Mouse (Mus musculus) ES-CJ7 (cell line): ENCODE results near the gene Dnm3.

ENCODE experiments used
- DNase-seq: peaks from one replicate; pipeline ENCODE4 v3.0.0; 2011; ENCODE audit warnings: low read depth, low spot score

The Dnm3 gene

DNA sequence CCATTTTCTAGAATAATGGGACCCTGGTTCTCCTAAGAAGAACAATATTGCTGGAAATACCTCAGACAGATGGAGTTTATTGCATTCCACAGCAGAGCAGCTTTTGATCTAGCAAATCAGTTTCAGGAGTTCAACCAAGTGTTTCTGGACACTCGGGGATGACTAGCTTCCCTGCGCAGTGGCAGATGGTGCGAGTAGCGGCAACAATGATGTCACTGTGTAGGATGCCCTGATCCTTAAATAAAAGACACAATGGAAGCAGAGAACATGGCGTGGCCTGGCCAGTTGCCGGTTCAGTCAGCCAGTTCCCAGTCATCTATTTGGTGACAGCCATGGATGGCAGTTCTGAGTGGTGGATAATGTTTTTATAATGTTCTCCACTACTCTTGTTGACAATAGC lies 400.4 kb downstream of the Dnm3 start:
- no peak for DNase-seq

- no peak for DNase-seq
Measured at GRCm38 (mm10) chr1:162076581-162077001, 401.2 kb downstream of the Dnm3 start.

- DNase-seq: no peak
Measured at GRCm38 (mm10) chr1:162075831-162076230, 402.0 kb downstream of the Dnm3 start.

- DNase-seq: no peak
Measured at GRCm38 (mm10) chr1:162075416-162075815, 402.4 kb downstream of the Dnm3 start.

- DNase-seq: no peak
Measured at GRCm38 (mm10) chr1:162074626-162075410, 403.0 kb downstream of the Dnm3 start.

GRCm38 (mm10) chr1:162072917-162073578 lies 404.8 kb downstream of the Dnm3 start:
- no peak for DNase-seq

DNA sequence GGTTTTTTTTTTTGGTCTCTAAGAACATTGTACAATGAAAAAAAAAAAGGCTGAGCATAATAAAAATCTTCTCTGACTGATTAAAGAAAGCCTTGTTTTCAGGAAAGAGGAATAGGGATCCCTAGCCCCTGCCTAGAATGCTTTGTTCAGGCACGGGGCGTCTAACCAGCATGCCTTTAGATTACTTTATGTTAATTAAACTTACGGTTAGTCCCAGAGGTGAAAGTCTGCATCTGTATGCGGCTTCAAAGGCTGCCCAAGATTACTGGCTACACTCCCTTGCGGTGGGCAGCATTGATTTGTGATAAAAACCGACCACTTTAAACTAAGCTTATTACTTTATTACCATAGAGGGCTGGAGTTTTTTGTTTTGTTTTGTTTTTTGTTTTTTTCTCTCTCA lies 424.2 kb downstream of the Dnm3 start:
- DNase-seq: no peak

DNA sequence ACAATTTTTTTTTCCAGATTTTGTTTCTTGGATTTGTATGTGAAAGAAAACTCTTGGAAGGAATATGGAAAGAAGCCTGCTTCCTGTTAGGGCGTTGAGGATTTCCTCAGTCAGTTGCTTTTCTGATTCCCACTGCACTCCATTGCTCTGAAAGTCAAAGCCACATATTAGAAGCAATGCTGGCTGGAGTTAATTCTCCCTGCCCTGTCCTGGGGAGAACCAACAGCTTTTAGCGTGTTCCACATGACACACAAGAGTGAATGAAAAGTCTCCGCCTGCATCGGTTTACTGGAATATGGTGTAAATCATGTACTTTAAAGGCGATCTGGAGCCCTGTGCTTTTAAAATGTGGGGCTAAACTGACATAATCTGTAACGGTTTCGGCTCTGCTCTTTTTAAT lies 424.6 kb downstream of the Dnm3 start:
- no peak for DNase-seq

DNA sequence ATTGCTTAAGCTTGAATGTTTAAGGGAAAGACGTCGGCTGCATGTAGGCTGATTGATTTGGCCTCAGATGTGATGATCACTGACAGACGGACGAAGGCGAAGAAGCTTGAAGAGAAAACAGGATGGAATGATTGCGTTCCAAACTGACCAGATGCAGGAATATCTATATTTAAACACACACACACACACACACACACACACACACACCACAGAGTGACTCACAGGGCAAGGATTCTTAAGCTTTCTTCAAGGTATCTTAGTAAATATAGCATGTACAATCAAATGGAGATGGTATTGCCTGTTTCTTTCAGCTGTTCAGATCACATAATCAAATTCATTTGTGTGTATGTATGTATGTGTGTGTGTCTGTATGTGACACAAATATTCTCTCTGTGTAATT lies 425.1 kb downstream of the Dnm3 start:
- DNase-seq: no peak

- no peak for DNase-seq
Measured at GRCm38 (mm10) chr1:162052138-162052537, 425.7 kb downstream of the Dnm3 start.

DNA sequence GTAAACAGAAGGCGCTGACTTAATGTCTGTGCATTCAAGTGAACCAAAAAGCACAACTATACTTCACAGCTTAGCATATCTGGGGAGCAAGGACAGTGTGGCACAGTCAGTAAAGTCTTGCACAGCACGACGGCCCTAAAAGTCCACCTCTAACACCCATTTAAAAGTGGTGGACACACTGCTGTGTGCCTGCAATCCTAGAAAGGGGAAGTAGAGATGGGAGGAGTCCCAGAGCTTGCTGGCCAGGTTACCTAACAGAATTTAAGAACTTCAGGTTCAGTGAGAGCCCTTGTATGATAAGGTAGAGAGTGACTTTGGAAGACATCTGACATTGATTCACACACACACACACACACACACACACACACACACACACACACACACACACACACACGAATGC lies 426.1 kb downstream of the Dnm3 start:
- no peak for DNase-seq

DNA sequence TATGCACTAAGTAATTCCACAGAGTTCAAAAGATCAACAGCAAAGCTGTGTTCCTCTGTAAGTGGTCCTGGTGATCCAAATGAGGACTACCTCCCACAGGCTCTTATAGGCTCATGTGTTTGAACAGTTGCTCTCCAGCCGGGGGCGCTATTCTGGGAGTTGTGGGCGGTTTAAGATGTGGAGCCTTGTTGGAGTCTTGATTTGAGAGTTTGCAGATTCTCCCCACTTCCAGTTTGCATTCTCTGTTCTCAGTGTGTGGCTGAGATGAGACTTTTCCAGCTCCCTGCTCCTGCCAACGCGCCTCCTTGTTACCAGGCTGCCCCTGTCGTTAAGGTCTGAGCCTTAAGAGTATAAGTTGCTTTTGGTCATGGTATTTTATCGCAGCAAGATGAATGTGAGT lies 430.2 kb downstream of the Dnm3 start:
- DNase-seq: peak; percentile 14

DNA sequence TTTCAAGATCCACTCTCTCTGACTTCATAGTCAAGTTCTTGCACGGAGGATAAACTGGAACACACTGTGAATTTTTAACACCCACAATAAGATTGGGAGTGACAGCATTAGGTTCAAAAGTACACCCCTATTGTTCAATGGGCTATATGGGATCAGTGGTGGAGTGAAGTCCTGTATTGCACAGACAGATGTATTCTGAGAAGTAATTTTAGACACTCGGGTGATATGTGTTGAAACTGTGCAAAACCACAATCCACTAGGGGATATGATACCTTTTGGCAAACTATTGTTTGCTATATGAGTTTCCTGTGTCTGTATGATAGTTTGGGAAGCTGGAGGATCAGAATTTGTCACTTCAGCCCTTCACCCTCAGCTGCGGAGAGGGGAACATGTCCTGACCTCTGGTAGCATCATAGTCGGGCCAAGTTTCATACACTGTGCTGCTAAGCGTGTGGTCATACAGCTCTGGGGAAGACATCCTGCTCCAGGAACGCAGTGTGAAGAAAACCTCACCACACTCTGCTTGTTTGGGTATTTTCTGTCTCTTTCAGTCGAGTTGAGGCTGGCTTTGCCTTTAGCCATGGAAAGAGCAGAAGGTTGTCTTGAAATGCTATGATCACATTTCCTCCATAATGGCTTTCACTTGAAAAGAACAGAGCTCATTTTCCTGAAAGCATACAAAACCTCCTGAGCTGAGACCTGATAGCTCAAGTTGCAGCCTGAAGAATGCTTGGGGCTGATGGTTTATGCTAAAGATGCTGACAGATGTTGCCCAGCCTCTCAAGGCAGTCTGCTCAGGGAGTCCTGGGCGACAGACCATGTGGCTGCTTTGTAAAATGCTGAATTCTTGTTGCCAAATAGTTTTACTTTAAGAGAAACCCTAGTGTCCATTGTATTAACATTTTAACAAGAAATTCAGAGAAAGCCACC lies 433.8 kb downstream of the Dnm3 start:
- no peak for DNase-seq

GRCm38 (mm10) chr1:162043216-162043615 lies 434.6 kb downstream of the Dnm3 start:
- DNase-seq: no peak

- no peak for DNase-seq
Measured at GRCm38 (mm10) chr1:162042384-162042783, 435.4 kb downstream of the Dnm3 start.

DNA sequence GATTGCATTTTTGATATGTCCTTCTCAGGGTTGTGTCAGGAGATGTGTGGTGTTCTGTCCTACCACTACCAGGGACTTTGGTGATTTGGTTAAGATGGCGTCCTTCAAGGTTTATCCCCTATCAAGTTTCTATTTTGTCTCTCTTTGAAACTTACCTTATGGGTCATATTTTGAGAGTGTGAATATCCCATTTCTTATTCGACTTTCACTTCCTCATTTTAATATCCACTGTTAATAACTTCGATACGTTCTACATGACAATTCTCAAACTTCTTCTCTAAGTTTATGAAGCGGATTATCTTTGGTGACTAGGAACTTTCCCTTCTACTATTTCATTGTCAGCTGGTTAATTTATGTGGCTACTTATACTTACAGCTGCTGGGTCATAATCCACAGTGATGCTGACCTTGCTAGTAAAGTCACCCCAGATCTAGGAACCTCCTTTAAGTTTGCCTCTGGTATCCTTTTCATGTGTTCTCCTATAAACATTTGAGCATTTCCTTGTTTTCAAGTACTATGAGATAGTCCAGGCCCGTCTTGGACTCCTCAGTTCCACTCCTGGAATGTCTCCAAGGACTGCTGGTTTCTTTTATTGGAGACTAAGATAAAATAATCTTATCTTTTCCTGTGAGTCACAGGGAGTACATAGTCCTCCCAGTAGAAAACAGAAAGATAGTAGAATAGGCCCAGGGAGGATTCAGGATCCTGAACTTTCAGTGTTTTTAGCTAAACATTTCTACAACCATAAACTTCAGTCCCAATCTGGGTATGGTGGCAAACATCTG lies 437.2 kb downstream of the Dnm3 start:
- no peak for DNase-seq

DNA sequence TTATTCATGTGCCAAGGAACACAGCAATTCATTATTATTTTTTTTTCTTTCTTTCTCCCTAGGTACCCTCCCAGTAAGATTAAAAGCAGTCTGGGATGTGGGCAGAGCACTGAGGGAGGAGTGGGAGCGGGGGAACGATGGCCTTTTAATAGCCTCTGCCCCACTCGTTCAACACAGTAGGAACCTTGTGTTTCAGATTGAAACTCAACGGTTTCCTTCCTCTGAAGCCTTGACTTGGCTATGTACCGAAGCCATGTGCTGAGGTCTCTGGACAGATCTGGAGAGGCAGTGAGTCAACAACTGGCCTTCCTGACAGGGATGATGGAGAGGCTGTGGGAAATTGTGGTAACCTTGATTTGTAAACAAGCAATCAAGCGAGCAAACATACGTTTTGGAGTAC lies 438.0 kb downstream of the Dnm3 start:
- DNase-seq: no peak

DNA sequence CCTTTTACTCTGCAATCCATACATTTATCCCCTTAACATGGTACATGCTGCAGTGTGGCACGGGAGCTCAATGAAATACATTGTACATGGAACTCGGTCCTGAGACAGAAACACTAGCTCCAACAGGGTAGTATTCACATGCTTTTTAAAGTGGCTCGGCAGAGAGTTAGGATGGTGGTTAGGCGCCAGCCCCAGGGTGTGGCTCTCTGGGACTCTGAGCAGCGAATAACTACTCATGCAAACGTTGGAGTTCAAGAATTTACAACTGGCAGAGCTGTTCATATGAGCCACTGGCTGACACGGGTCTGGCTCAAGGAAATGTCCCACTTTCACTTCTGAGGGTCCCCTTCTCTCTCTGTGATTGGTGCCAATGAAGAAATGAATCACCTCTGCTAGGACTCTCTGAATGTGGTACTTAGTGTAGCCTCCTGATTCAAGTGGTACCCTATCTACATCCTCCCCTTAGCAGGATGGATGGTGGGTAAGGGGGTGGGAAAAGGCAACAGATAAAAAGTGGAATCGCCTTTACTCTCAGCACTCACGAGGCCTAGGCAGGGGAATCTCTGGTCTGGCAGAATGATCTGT lies 438.7 kb downstream of the Dnm3 start:
- DNase-seq: no peak

DNA sequence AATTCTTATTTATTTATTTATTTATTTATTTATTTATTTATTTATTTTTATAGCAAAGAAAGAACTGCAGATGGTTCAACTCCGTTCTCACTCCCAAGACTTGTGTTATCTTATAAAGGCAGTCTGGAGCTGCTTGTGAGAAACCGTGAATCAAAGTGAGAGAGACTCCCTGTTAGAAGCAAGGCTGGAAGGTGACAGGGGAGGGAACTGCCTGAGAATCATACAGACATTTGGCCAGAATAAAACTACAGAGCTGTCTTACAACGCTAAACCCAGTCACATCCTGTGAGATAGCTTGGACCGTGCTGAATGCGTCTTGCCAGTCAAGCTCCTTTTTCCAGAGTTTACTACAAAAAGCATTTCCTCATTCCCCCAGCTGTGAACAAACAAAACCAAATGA lies 439.4 kb downstream of the Dnm3 start:
- no peak for DNase-seq

DNA sequence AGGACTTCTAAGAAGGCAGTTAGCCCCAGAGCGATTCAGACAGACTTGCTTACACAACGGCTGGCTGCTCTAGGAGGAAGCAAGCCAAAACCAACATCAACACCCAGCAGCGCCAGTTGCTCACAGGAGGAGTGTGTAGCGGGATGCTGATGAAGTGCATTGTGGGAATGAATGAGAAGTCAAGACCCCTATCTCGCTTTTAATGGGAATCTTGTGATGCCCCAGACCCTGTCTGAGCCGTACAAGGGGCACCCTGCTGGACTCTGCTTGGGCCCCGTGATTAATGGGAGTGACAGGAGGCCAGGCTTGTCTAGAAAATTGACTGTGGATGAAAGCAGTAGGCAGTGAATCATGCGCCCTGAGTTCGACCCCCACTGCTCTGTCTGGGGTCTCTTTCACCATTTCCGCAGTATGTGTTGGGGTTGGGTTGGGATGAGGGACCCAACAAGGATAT lies 439.8 kb downstream of the Dnm3 start:
- no peak for DNase-seq

GRCm38 (mm10) chr1:162037185-162037765 lies 440.6 kb downstream of the Dnm3 start:
- no peak for DNase-seq
